Mouse (Mus musculus) stomach, postnatal 0 days (tissue): Measurements from ENCODE around the gene Endou.

Experiments used
- CTCF ChIP-seq: IDR thresholded peaks from 2 replicates; pipeline ENCODE4 v1.5.1; 2016; ENCODE audit warnings: antibody characterized with exemption, low read depth, mild to moderate bottlenecking, moderate library complexity
- EP300 ChIP-seq: optimal IDR thresholded peaks from 2 replicates; pipeline ENCODE3; 2016; ENCODE audit warnings: antibody characterized with exemption

- no peak for TF ChIP-seq CTCF
- TF ChIP-seq EP300: no peak
These were observed 64.7 kb downstream of the Endou start for GRCm38 (mm10) chr15:97666457-97666770.
